Mouse (Mus musculus) CH12.LX (cell line): Measurements from ENCODE around the gene Rab11fip5. TPM values are rescaled to one million over a fixed set of nuclear protein-coding genes. Genes with fewer than 3 reads are reported as not detected.
A peak's percentile ranks its signal among the peaks of the same experiment; 100 is the strongest.

Experiments used
- DNase-seq: peaks from one replicate; pipeline ENCODE4 v3.0.0-alpha.2; 2013; ENCODE audit errors: extremely low read depth
- H3K27ac ChIP-seq: 2 replicates; pipeline ENCODE4 v1.5.1; 2012; ENCODE audit warnings: low read depth, mild to moderate bottlenecking, control low read depth, moderate library complexity; ENCODE audit not compliant: insufficient read depth
- H3K27me3 ChIP-seq: replicated peaks from 2 replicates; pipeline ENCODE3; 2012; ENCODE audit warnings: inconsistent platforms
- H3K36me3 ChIP-seq, 2 experiments: replicated peaks in 1 of 2; 2 replicates each; pipeline versions ENCODE3 to v1.6.1; 2012; ENCODE audit warnings: inconsistent platforms in 1 of 2, low read length in 1 of 2, mild to moderate bottlenecking in 1 of 2, mixed read lengths in 1 of 2, moderate library complexity in 1 of 2; ENCODE audit not compliant: control insufficient read depth in 1 of 2, insufficient read depth in 1 of 2
- H3K4me1 ChIP-seq, 2 experiments: 2 replicates each; pipeline ENCODE4 v1.6.1; 2012; ENCODE audit warnings: inconsistent platforms in 1 of 2, moderate library complexity in 1 of 2; ENCODE audit not compliant: insufficient read depth in 2 of 2, control insufficient read depth in 1 of 2
- H3K4me2 ChIP-seq: 2 replicates; pipeline ENCODE4 v1.6.1; 2012; ENCODE audit warnings: low read depth, mild to moderate bottlenecking, control low read depth; ENCODE audit not compliant: poor library complexity, insufficient read depth, severe bottlenecking
- H3K4me3 ChIP-seq, 3 experiments: fragments of 150-350 bp in 1 of 3; sonication (generic) in 1 of 3; replicated peaks in 1 of 3; 2 replicates each; pipeline versions ENCODE3 to v1.5.1; 2011 to 2012; ENCODE audit warnings: low read depth in 2 of 3, low read length in 2 of 3, mild to moderate bottlenecking in 2 of 3, moderate library complexity in 2 of 3, control low read depth in 1 of 3, improper control_type of control experiment in 1 of 3, inconsistent platforms in 1 of 3, mixed read lengths in 1 of 3; ENCODE audit not compliant: poor library complexity in 1 of 3
- H3K79me2 ChIP-seq: replicated peaks from 2 replicates; pipeline ENCODE4 v1.6.1; 2012; ENCODE audit warnings: mild to moderate bottlenecking, moderate library complexity; ENCODE audit not compliant: control insufficient read depth, poor library complexity, insufficient read depth, severe bottlenecking; ENCODE audit errors: extremely low read depth
- H3K9ac ChIP-seq: 2 replicates; pipeline ENCODE4 v1.6.1; 2012; ENCODE audit warnings: low read depth, mild to moderate bottlenecking, control low read depth, moderate library complexity; ENCODE audit not compliant: insufficient read depth
- H3K9me3 ChIP-seq: replicated peaks from 2 replicates; pipeline ENCODE3; 2012; ENCODE audit warnings: low read length, inconsistent platforms, mixed read lengths
- BHLHE40 ChIP-seq: IDR thresholded peaks from 2 replicates; pipeline ENCODE4 v1.6.1; 2011; ENCODE audit warnings: mild to moderate bottlenecking, low read depth, low read length, improper control_type of control experiment
- CTCF ChIP-seq, 2 experiments: IDR thresholded peaks in 1 of 2; conservative IDR thresholded peaks in 1 of 2; 2 replicates each; pipeline ENCODE4 v1.5.1; 2011 to 2012; ENCODE audit warnings: low read depth in 2 of 2, low read length in 2 of 2, improper control_type of control experiment in 1 of 2, inconsistent platforms in 1 of 2, mild to moderate bottlenecking in 1 of 2, moderate library complexity in 1 of 2
- E2F4 ChIP-seq: IDR thresholded peaks from 2 replicates; pipeline ENCODE4 v1.6.1; 2011; ENCODE audit warnings: low read depth, low read length, improper control_type of control experiment; ENCODE audit not compliant: insufficient replicate concordance
- ETS1 ChIP-seq: conservative IDR thresholded peaks from 2 replicates; pipeline ENCODE4 v1.6.1; 2012; ENCODE audit warnings: low read depth, mild to moderate bottlenecking, inconsistent platforms, low read length, improper control_type of control experiment, moderate library complexity
- MAX ChIP-seq: IDR thresholded peaks from 2 replicates; pipeline ENCODE4 v1.6.1; 2011; ENCODE audit warnings: low read length, improper control_type of control experiment
- MYC ChIP-seq: IDR thresholded peaks from 2 replicates; pipeline ENCODE4 v1.6.1; 2011; ENCODE audit warnings: low read depth, mild to moderate bottlenecking, improper control_type of control experiment, low read length
- NELFE ChIP-seq: IDR thresholded peaks from 2 replicates; pipeline ENCODE4 v1.6.1; 2011; ENCODE audit warnings: low read depth, low read length, improper control_type of control experiment
- NRF1 ChIP-seq: IDR thresholded peaks from 2 replicates; pipeline ENCODE4 v1.6.1; 2014; ENCODE audit warnings: low read depth, mild to moderate bottlenecking, inconsistent platforms, low read length, improper control_type of control experiment, moderate library complexity
- USF1 ChIP-seq: IDR thresholded peaks from 2 replicates; pipeline ENCODE4 v1.6.1; 2014; ENCODE audit warnings: low read depth, mild to moderate bottlenecking, inconsistent platforms, low read length, improper control_type of control experiment
- USF2 ChIP-seq: conservative IDR thresholded peaks from 2 replicates; pipeline ENCODE4 v1.6.1; 2011; ENCODE audit warnings: low read depth, low read length, improper control_type of control experiment
- ZMIZ1 ChIP-seq: IDR thresholded peaks from 2 replicates; pipeline ENCODE4 v1.6.1; 2012; ENCODE audit warnings: low read depth, mild to moderate bottlenecking, inconsistent platforms, low read length, improper control_type of control experiment
- dilution Hi-C: fragments of 300-500 bp; cut with MboI; formaldehyde crosslinking; loops from 2 replicates; pipeline ENCODE4 v1.14.3; 2020; ENCODE audit warnings: low sequenced_read_pairs; ENCODE audit not compliant: extremely low pct_unique_long_range_greater_than_20kb, extremely low pct_ligation_motif_present
- in situ Hi-C: fragments of 300-500 bp; cut with MboI; formaldehyde crosslinking; loops from 3 replicates; pipeline ENCODE4 v1.14.3; 2019; ENCODE audit warnings: low sequenced_read_pairs, low pct_ligation_motif_present, low pct_unique_long_range_greater_than_20kb, mixed read lengths
- polyA plus RNA-seq: library from polyadenylated mRNA; unstranded; fragments of >175 nt; gene quantifications from 2 replicates; pipeline ENCODE4 v1.2.1, GENCODE M21; 2012; ENCODE audit warnings: low read depth; ENCODE audit not compliant: insufficient read length
- total RNA-seq, 2 experiments: library from RNA; depleted of rRNA; stranded (reverse); fragments of 300-350 nt in 1 of 2; fragments of >200 nt in 1 of 2; gene quantifications; 2 replicates each; pipeline ENCODE4 v1.2.3; 2012 to 2014

Gene Rab11fip5
- total and polyA plus RNA-seq, 3 experiments: 0.13 to 0.30 (median 0.17) TPM

GRCm38 (mm10) chr6:85364439-85364838 is 10.0 kb downstream of the Rab11fip5 start:
- in situ Hi-C loops: no loop called here
- dilution Hi-C loops: no loop called here

GRCm38 (mm10) chr6:85363906-85364260 is 10.6 kb downstream of the Rab11fip5 start:
- H3K4me2 ChIP-seq: no peak overlapping the region
- dilution Hi-C loops: no loop called here
- H3K79me2 ChIP-seq: no peaks in the 10 kb centered on the region
- TF ChIP-seq USF2: no peak
- H3K9ac ChIP-seq: no peak overlapping the region
- H3K27me3 ChIP-seq: peaks cover 56% of the 10 kb centered on the region
- H3K9me3 ChIP-seq: peaks cover 2% of the 10 kb centered on the region
- no peaks in the 10 kb centered on the region for H3K4me1 ChIP-seq
- no peak overlapping the region for H3K27ac ChIP-seq
- no peak for DNase-seq
- in situ Hi-C loops: no loop called here
- no peak overlapping the region for H3K4me3 ChIP-seq
- H3K36me3 ChIP-seq: no peaks in the 10 kb centered on the region

More at GRCm38 (mm10) chr6:85364439-85364838, 10.0 kb downstream of the Rab11fip5 start:
- Histone ChIP-seq H3K4me3 (no peak overlapping the region), H3K4me2 (no peak overlapping the region), H3K9me3 (peaks cover 2% of the 10 kb centered on the region), H3K79me2 (no peaks in the 10 kb centered on the region), H3K36me3 (no peaks in the 10 kb centered on the region), H3K9ac (no peak overlapping the region), H3K27me3 (peaks cover 62% of the 10 kb centered on the region), H3K4me1 (no peaks in the 10 kb centered on the region), H3K27ac (no peak overlapping the region)
- TF ChIP-seq MAX (no peak), ETS1 (no peak), MYC (no peak), NELFE (no peak), ZMIZ1 (no peak)
- no peak for DNase-seq

DNA sequence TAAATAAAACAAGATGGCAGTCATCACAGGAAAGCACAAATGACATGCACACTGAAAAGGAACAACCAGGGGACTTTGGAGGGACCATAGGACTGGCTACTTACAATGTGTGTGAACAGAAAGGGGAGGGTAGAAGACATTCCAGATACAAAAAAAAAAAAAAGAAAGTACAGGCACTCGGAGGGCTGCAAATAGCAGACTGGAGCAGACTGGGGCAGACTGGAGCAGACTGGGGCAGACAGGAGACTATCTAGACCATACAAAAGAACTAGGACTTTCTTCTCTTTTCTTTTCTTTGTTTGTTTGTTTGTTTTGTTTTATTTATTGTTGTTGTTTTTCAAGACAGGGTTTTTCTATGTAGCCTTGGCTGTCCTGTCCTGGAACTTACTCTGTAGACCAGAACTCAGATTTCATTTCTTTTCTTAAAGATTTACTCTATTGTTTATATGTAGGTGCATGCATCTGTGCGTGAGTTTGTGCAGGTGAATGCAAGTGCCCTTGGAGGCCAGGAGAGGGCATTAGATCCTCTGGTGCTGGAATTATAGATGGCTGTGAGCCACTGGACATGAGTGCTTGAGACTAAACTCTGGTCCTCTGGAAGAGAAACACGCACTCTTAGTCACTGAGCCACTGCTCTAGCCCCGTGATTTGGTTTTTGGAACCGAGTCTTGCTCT is 11.1 kb downstream of the Rab11fip5 start:
- Histone ChIP-seq H3K36me3 (no peaks in the 10 kb centered on the region), H3K4me1 (no peaks in the 10 kb centered on the region), H3K4me3 (no peak overlapping the region), H3K79me2 (no peaks in the 10 kb centered on the region), H3K27me3 (peaks cover 51% of the 10 kb centered on the region), H3K27ac (no peak overlapping the region), H3K9me3 (peaks cover 2% of the 10 kb centered on the region), H3K4me2 (no peak overlapping the region), H3K9ac (no peak overlapping the region)
- no peak for DNase-seq
- dilution Hi-C loops (no loop called here), in situ Hi-C loops (no loop called here)
- TF ChIP-seq BHLHE40 (no peak), USF1 (no peak), E2F4 (no peak), NRF1 (no peak), ZMIZ1 (no peak), CTCF (conservative IDR thresholded peaks at IDR 0.05 in 1 of 2, IDR thresholded peaks at IDR 0.05 in 1 of 2; ENCODE audit: low read depth in 2 of 2, low read length in 2 of 2) (peak in 1 of 2 experiments; percentile 25; a peak in 2 of 4 replicates)
